Mouse (Mus musculus) embryonic facial prominence, embryonic 11.5 days (tissue): ENCODE measurements at regions not wholly inside any gene's neighbourhood (a gene's known extent, or its start where the extent isn't known, plus 50 kb on each side); places are given as distances from the start of the nearest gene placed in this dataset.

Experiments
- ATAC-seq: fragments of 200-750 bp; cut with Nextera tagmentation; replicated peaks from 2 replicates; pipeline ENCODE4 v1.8.0; 2017; ENCODE audit warnings: low read depth; ENCODE audit not compliant: insufficient number of reproducible peaks, low FRiP score, low TSS enrichment
- DNase-seq: peaks from one replicate; pipeline ENCODE4 v3.0.0-alpha.2; 2015; ENCODE audit warnings: low spot score
- H3K27ac ChIP-seq: fragments of 300-500 bp; sonication (generic); replicated peaks from 2 replicates; pipeline ENCODE4 v1.5.1; 2014; ENCODE audit warnings: mild to moderate bottlenecking, low read depth, low read length, control low read depth
- H3K27me3 ChIP-seq: fragments of 300-500 bp; sonication (generic); 2 replicates; pipeline ENCODE4 v1.6.1; 2014; ENCODE audit warnings: mild to moderate bottlenecking, low read length, moderate library complexity, mixed read lengths; ENCODE audit not compliant: control insufficient read depth, insufficient read depth
- H3K36me3 ChIP-seq: fragments of 300-500 bp; sonication (generic); replicated peaks from 2 replicates; pipeline ENCODE4 v1.6.1; 2014; ENCODE audit warnings: low read depth, mild to moderate bottlenecking, low read length, moderate library complexity, mixed read lengths; ENCODE audit not compliant: control insufficient read depth, insufficient read depth
- H3K4me1 ChIP-seq: fragments of 300-500 bp; sonication (generic); 2 replicates; pipeline ENCODE4 v1.6.1; 2014; ENCODE audit warnings: low read length, mixed read lengths; ENCODE audit not compliant: control insufficient read depth, insufficient read depth
- H3K4me2 ChIP-seq: fragments of 300-500 bp; sonication (generic); 2 replicates; pipeline ENCODE4 v1.6.1; 2014; ENCODE audit warnings: low read depth, mild to moderate bottlenecking, control low read depth, low read length, moderate library complexity
- H3K4me3 ChIP-seq: fragments of 300-500 bp; sonication (generic); 2 replicates; pipeline ENCODE4 v1.5.1; 2014; ENCODE audit warnings: low read depth, low read length, control low read depth
- H3K9ac ChIP-seq: fragments of 300-500 bp; sonication (generic); replicated peaks from 2 replicates; pipeline ENCODE4 v1.6.1; 2014; ENCODE audit warnings: mild to moderate bottlenecking, control low read depth, low read length
- H3K9me3 ChIP-seq: fragments of 300-500 bp; sonication (generic); replicated peaks from 2 replicates; pipeline ENCODE4 v1.6.1; 2016; ENCODE audit warnings: mild to moderate bottlenecking, low read length, inconsistent platforms, mixed read lengths; ENCODE audit not compliant: control insufficient read depth
- whole genome bisulfite sequencing: fragments of 180-500 bp; shearing (Covaris S2); extraction: QIAGEN DNeasy Blood & Tissue Kit; methylation state at CpG from one replicate; pipeline ENCODE4 v1.1.7; 2014; 5-methylcytosine and 5-hydroxymethylcytosine counted together

DNA sequence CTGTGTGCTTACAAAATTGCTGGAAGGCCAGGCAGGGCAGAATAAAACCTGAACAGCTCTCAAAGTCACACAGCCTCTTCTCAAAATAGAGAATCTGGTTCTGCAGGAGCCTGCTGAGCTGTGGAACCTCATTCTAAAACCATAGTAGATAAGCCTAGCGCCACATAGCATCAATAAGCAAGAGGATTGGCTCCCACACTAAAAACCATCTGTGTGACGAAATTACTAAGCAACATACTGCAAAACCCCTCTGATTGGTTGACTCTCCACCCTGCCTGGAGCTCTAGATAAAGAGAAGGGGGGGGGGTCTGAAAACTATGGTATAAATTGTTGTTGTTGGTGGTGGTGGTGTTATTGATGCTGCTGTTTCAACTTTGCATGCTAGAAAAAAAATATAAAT is 122.6 kb upstream of the Trhde start:
- Histone ChIP-seq H3K4me1 (no peaks in the 10 kb centered on the region), H3K4me3 (no peak overlapping the region), H3K9ac (no peak overlapping the region), H3K27ac (no peak overlapping the region), H3K4me2 (no peak overlapping the region), H3K27me3 (no peaks in the 10 kb centered on the region), H3K9me3 (no peaks in the 10 kb centered on the region), H3K36me3 (no peaks in the 10 kb centered on the region)
- DNase-seq (no peak), ATAC-seq (no peak)
- WGBS, result 77% methylated on average over 2 of the region's 2 CpGs

DNA sequence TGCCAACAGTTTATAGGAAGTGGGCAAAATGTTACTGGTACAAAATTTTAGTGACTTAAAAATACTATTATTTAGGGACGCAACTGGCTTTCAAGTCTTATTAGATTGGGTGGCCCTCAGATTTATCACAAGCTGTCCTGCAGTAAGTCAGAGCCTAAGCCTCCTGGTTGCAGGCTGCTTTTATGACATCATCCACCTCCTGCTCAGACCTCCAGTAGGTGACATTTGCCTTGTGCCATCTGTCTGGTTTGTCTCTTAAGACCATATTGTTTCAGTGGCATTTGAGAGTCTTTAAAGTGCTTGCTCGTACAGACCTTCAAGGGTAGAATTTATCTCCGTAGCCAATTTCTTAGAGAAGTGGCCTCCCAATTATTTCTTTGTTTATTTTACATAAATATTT is 111.9 kb upstream of the Trhde start:
- no peaks in the 10 kb centered on the region for H3K36me3 ChIP-seq
- H3K4me3 ChIP-seq, result no peak overlapping the region
- DNase-seq (no peak), ATAC-seq (no peak)
- no peaks in the 10 kb centered on the region for H3K27me3 ChIP-seq
- H3K4me1 ChIP-seq, result no peaks in the 10 kb centered on the region
- H3K27ac ChIP-seq, result no peak overlapping the region
- H3K9me3 ChIP-seq, result no peaks in the 10 kb centered on the region
- H3K4me2 ChIP-seq, result no peak overlapping the region
- WGBS, result 79% methylated on average over 3 of the region's 3 CpGs
- H3K9ac ChIP-seq, result no peak overlapping the region

DNA sequence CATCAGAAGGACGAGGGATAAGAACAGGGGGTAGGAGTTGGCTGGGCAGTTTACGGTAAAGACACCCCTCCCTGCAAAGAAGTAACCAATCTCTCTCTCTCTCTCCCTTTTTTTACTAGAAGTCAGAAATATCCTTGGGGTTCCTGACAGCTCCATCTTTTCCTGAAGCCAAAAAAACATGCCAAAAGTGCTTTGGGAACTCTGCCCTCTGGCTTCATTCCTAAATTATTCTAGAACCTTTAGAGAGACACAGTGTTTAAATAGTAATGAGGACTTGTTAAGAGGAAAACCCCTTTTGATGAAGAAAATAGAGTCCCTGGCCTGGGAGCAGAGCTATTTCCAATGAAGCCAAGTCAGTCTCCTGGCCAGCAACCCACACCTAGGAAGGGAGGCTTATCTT is 89.8 kb upstream of the Trhde start:
- Histone ChIP-seq H3K4me2 (no peak overlapping the region), H3K9me3 (no peaks in the 10 kb centered on the region), H3K4me1 (no peaks in the 10 kb centered on the region), H3K27ac (no peak overlapping the region), H3K9ac (no peak overlapping the region), H3K27me3 (no peaks in the 10 kb centered on the region), H3K36me3 (no peaks in the 10 kb centered on the region), H3K4me3 (no peak overlapping the region)
- ATAC-seq, result no peak
- DNase-seq, result no peak
- WGBS, result 87% methylated on average over 2 of the region's 2 CpGs

DNA sequence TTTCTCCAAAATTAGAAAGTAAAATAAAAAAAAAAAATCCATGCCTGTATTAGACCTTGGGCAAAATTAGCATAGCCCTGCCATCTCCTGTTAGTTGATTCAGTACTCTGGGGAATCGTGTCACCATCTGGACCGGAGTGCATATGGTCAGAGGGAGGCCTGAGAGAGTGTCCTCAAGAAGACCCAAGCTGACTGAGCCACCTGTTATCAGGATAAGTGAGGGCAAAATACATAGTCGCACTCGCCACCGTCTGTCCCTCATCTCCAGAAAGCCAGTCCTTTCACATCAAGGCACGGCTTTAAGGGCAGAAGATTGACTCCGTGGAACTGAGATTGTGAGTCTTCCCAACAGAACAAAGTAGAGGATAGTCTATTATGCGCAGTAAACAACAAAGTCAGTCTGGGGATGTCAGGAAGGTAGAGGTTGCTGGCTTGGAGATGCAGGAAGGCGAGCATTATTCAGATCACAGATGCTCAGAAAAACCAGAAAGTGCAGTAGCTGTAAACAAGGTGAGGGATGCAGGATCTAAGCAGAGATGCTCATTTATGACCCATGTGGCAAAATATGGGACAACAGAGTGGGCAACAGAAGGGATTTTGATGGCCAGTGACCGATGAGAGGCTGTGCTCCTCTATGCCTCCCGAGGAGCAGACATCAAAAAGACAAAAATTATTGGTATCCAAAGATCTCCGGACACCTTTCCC is 88.8 kb upstream of the Trhde start:
- Histone ChIP-seq H3K9ac (no peak overlapping the region), H3K4me1 (no peaks in the 10 kb centered on the region), H3K4me2 (no peak overlapping the region), H3K27ac (no peak overlapping the region), H3K36me3 (no peaks in the 10 kb centered on the region), H3K9me3 (no peaks in the 10 kb centered on the region), H3K27me3 (no peaks in the 10 kb centered on the region), H3K4me3 (no peak overlapping the region)
- no peak for ATAC-seq
- WGBS, result 88% methylated on average over 12 of the region's 12 CpGs
- DNase-seq, result no peak

DNA sequence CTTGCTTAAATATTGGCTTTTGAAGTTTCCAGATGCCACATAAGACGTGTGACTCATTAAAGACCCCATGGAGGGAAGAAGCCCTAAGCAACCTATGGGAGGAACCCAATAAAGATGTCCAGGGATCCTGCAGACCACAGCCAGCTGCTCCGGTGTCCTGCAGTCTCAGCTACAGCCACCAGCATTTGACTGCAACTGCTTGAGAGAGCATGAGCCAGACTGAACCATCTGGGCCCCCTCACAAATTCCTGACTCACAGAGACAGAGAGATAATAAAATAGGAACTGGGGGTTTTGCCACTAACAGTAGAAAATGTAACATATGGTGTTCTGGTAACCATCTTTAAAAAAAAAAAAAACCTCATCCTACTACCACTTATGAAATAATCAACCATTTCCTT is 69.1 kb upstream of the Trhde start:
- no peaks in the 10 kb centered on the region for H3K9me3 ChIP-seq
- DNase-seq, result no peak
- no peak overlapping the region for H3K9ac ChIP-seq
- H3K36me3 ChIP-seq, result no peaks in the 10 kb centered on the region
- ATAC-seq, result no peak
- no peak overlapping the region for H3K27ac ChIP-seq
- H3K4me1 ChIP-seq, result no peaks in the 10 kb centered on the region
- 79% methylated on average over 2 of the region's 2 CpGs for WGBS
- H3K4me3 ChIP-seq, result no peak overlapping the region
- no peaks in the 10 kb centered on the region for H3K27me3 ChIP-seq
- H3K4me2 ChIP-seq, result no peak overlapping the region

DNA sequence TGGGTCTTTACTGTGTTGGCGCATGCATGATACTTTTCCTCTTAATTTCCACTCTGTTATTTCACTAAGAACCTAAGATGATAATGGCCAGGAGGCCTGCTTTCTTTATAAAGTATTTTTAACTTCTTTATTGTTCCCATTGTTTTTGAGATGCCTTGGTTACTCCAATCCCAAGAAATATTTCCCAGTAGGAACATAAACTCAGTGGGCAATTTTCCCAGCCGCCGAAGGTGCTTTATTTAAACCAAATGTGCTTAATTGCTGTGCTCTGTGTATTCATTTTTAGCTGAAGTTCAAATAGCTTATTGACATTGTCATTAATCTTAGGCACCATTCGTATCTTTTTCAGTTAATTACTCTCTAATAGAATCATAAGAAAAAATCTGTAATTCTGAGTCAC is 55.1 kb upstream of the Trhde start:
- no peaks in the 10 kb centered on the region for H3K36me3 ChIP-seq
- H3K4me2 ChIP-seq, result no peak overlapping the region
- DNase-seq (no peak), ATAC-seq (no peak)
- H3K27ac ChIP-seq, result no peak overlapping the region
- no peak overlapping the region for H3K9ac ChIP-seq
- H3K27me3 ChIP-seq, result no peaks in the 10 kb centered on the region
- 69% methylated on average over 4 of the region's 4 CpGs for WGBS
- no peaks in the 10 kb centered on the region for H3K4me1 ChIP-seq
- no peak overlapping the region for H3K4me3 ChIP-seq
- no peaks in the 10 kb centered on the region for H3K9me3 ChIP-seq

DNA sequence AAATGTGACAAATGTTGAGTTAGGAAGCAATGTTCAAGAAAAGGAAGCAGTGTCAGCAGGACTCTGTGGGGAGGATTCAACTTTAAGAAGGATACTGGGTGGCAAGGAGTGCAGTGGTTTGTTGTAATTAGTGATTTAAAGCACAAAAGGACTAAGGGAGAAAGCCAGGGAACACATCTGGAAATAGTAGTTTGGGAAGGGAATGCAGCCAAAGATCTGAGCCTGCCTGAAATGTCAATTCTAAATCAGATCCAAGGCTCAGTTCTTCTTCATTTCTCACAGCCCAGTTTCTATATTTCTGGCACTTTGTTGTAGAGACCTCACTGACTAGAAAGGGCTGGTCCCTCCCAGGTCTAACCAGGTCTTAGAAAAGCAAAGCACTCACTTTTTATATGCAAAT is 50.6 kb upstream of the Trhde start:
- H3K9me3 ChIP-seq, result no peaks in the 10 kb centered on the region
- no peak overlapping the region for H3K4me3 ChIP-seq
- no peak overlapping the region for H3K4me2 ChIP-seq
- no peak for DNase-seq
- no peak for ATAC-seq
- H3K27me3 ChIP-seq, result no peaks in the 10 kb centered on the region
- no peak overlapping the region for H3K27ac ChIP-seq
- no peaks in the 10 kb centered on the region for H3K36me3 ChIP-seq
- H3K9ac ChIP-seq, result no peak overlapping the region
- H3K4me1 ChIP-seq, result no peaks in the 10 kb centered on the region
